Mouse (Mus musculus) heart, embryonic 14.5 days (tissue): Measurements from ENCODE around the gene Sec11a. TPM values are rescaled to one million over a fixed set of nuclear protein-coding genes. Genes with fewer than 3 reads are reported as not detected.
"Not testable (repeated sequence)": the region's sequence is repeated elsewhere in the genome, so short reads cannot be mapped to it uniquely, and the experiment has no call there.

ENCODE experiments used
- ATAC-seq: fragments of 200-750 bp; cut with Nextera tagmentation; 2 replicates; pipeline ENCODE4 v1.8.0; 2017; ENCODE audit warnings: low read depth, moderate TSS enrichment; ENCODE audit not compliant: insufficient number of reproducible peaks, insufficient read depth, low FRiP score
- H3K27ac ChIP-seq, 2 experiments: fragments of 200-500 bp in 1 of 2; fragments of 300-500 bp in 1 of 2; sonication (generic) in 1 of 2; replicated peaks in 1 of 2; 2 replicates each; pipeline ENCODE4 v1.5.1; 2012 to 2014; ENCODE audit warnings: low read depth in 2 of 2, low read length in 2 of 2, control low read depth in 1 of 2, mild to moderate bottlenecking in 1 of 2, mixed read lengths in 1 of 2; ENCODE audit not compliant: control insufficient read depth in 1 of 2, insufficient read depth in 1 of 2
- H3K27me3 ChIP-seq: fragments of 300-500 bp; sonication (generic); 2 replicates; pipeline ENCODE4 v1.6.1; 2014; ENCODE audit warnings: mild to moderate bottlenecking, low read length, control low read depth; ENCODE audit not compliant: control insufficient read depth, insufficient read depth
- H3K36me3 ChIP-seq: fragments of 300-500 bp; sonication (generic); 2 replicates; pipeline ENCODE4 v1.6.1; 2014; ENCODE audit warnings: mild to moderate bottlenecking, control low read depth, low read length, mixed read lengths; ENCODE audit not compliant: control insufficient read depth, insufficient read depth
- H3K4me1 ChIP-seq, 2 experiments: fragments of 200-500 bp in 1 of 2; fragments of 300-500 bp in 1 of 2; sonication (generic) in 1 of 2; 2 replicates each; pipeline ENCODE4 v1.6.1; 2012 to 2014; ENCODE audit warnings: low read length in 2 of 2, control low read depth in 1 of 2, mixed read lengths in 1 of 2; ENCODE audit not compliant: control insufficient read depth in 2 of 2, insufficient read depth in 2 of 2
- H3K4me2 ChIP-seq: fragments of 300-500 bp; sonication (generic); 2 replicates; pipeline ENCODE4 v1.6.1; 2014; ENCODE audit warnings: mild to moderate bottlenecking, low read length
- H3K4me3 ChIP-seq, 2 experiments: fragments of 200-500 bp in 1 of 2; fragments of 300-500 bp in 1 of 2; sonication (generic) in 1 of 2; 2 replicates each; pipeline ENCODE4 v1.5.1; 2012 to 2014; ENCODE audit warnings: low read length in 2 of 2, mild to moderate bottlenecking in 2 of 2, control low read depth in 1 of 2, low read depth in 1 of 2, moderate library complexity in 1 of 2; ENCODE audit not compliant: control insufficient read depth in 1 of 2, insufficient read depth in 1 of 2
- H3K9ac ChIP-seq: fragments of 300-500 bp; sonication (generic); 2 replicates; pipeline ENCODE4 v1.6.1; 2014; ENCODE audit warnings: mild to moderate bottlenecking, low read length
- H3K9me3 ChIP-seq: fragments of 300-500 bp; sonication (generic); 2 replicates; pipeline ENCODE4 v1.6.1; 2016; ENCODE audit warnings: low read length, control low read depth; ENCODE audit not compliant: control insufficient read depth
- WGBS: fragments of 180-500 bp; shearing (Covaris S2); extraction: QIAGEN DNeasy Blood & Tissue Kit; methylation state at CpG from one replicate; pipeline ENCODE4 v1.1.7; 2014; 5-methylcytosine and 5-hydroxymethylcytosine counted together
- polyA plus RNA-seq: library from polyadenylated mRNA; unstranded; fragments of >200 nt; fragmentation: Nextera tagmentation; extraction: Ambion mirVana; gene quantifications from 2 replicates; pipeline ENCODE4 v1.2.1, GENCODE M21; 2014

Gene Sec11a
- polyA plus RNA-seq, 1 experiment from 2014 or later: 138 TPM

GRCm38 (mm10) chr7:80972920-80973637 lies 25.5 kb upstream of the Sec11a start:
- H3K36me3 ChIP-seq, H3K4me3 ChIP-seq, H3K27ac ChIP-seq, H3K27me3 ChIP-seq, H3K4me2 ChIP-seq, H3K9me3 ChIP-seq, ATAC-seq, H3K4me1 ChIP-seq, H3K9ac ChIP-seq: not testable (repeated sequence)
- 70% methylated on average over 4 of the region's 4 CpGs for WGBS

- H3K9ac ChIP-seq: no peak overlapping the region
- WGBS: 92% methylated on average over 5 of the region's 5 CpGs
- H3K4me3 ChIP-seq: no peak overlapping the region
- no peaks in the 10 kb centered on the region for H3K4me1 ChIP-seq
- no peaks in the 10 kb centered on the region for H3K36me3 ChIP-seq
- no peak overlapping the region for H3K27ac ChIP-seq
- no peak for ATAC-seq
- no peak overlapping the region for H3K4me2 ChIP-seq
- H3K9me3 ChIP-seq: 0 out of 2 replicates have a peak, but pooled peaks cover 3% of the 10 kb centered on the region
- H3K27me3 ChIP-seq: no peaks in the 10 kb centered on the region
Observed at GRCm38 (mm10) chr7:80972082-80972481, 24.5 kb upstream of the Sec11a start.

- no peaks in the 10 kb centered on the region for H3K27me3 ChIP-seq
- no peak overlapping the region for H3K9ac ChIP-seq
- H3K4me1 ChIP-seq: no peaks in the 10 kb centered on the region
- H3K4me3 ChIP-seq: no peak overlapping the region
- 87% methylated on average over 2 of the region's 2 CpGs for WGBS
- 0 out of 2 replicates have a peak, but pooled peaks cover 7% of the 10 kb centered on the region for H3K9me3 ChIP-seq
- ATAC-seq: no peak
- H3K36me3 ChIP-seq: no peaks in the 10 kb centered on the region
- no peak overlapping the region for H3K27ac ChIP-seq
- no peak overlapping the region for H3K4me2 ChIP-seq
Observed at GRCm38 (mm10) chr7:80971419-80971818, 23.8 kb upstream of the Sec11a start.

DNA sequence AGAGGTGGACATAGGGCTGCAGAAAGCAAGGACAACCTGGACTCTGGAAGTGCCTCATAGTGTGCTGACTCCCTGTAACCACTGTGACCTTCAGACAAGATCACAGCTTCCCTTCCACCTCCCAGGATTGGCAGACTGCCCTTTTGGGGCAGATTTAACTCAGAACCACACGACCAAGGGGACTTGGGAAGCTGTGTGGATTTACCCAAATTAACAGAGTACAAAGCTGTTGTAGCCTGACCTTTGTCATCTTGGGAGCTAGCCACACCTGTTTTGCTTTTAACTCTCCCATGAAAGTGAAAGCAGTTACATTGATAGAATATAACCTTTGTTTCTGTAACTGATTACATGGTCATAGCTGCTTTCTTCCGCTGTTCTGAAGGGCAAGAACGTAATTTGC lies 23.3 kb upstream of the Sec11a start:
- WGBS: 65% methylated on average over 3 of the region's 3 CpGs

DNA sequence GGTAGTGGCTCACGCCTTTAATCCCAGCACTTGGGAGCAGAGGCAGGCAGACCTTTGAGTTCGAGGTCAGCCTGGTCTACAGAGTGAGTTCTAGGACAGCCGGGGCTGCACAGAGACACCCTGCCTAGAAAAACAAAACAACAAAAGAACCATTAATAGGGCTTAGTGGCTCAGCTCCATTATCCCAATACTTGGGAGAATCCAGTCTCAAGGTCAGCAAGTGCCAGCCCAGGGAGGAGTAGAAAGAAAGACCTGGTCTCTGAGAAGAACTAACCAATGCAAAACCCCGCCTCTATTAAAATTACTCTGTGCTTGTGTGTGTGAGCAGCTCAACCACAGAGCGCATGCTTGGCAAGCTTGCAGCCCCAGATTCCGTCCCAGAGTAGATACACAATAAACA lies 15.2 kb upstream of the Sec11a start:
- Histone ChIP-seq H3K4me2 (no peak overlapping the region), H3K27ac (no peak overlapping the region), H3K9ac (no peak overlapping the region), H3K4me3 (no peak overlapping the region), H3K9me3 (0 out of 2 replicates have a peak, but pooled peaks cover 5% of the 10 kb centered on the region), H3K27me3 (no peaks in the 10 kb centered on the region), H3K36me3 (no peaks in the 10 kb centered on the region), H3K4me1 (no peaks in the 10 kb centered on the region)
- ATAC-seq: no peak
- 77% methylated on average over 6 of the region's 6 CpGs for WGBS

More for the DNA sequence above, 23.3 kb upstream of the Sec11a start:
- no peak overlapping the region for H3K4me3 ChIP-seq
- H3K27me3 ChIP-seq: no peaks in the 10 kb centered on the region
- H3K36me3 ChIP-seq: no peaks in the 10 kb centered on the region
- H3K9ac ChIP-seq: no peak overlapping the region
- no peak for ATAC-seq
- no peak overlapping the region for H3K27ac ChIP-seq
- H3K4me1 ChIP-seq: no peaks in the 10 kb centered on the region
- no peak overlapping the region for H3K4me2 ChIP-seq
- 0 out of 2 replicates have a peak, but pooled peaks cover 7% of the 10 kb centered on the region for H3K9me3 ChIP-seq

GRCm38 (mm10) chr7:80959003-80959402 lies 11.4 kb upstream of the Sec11a start:
- no peak for ATAC-seq
- no peak overlapping the region for H3K4me2 ChIP-seq
- no peaks in the 10 kb centered on the region for H3K9me3 ChIP-seq
- WGBS: 47% methylated on average over 3 of the region's 3 CpGs
- H3K4me3 ChIP-seq: no peak overlapping the region
- no peaks in the 10 kb centered on the region for H3K27me3 ChIP-seq
- H3K27ac ChIP-seq: no peak overlapping the region
- no peaks in the 10 kb centered on the region for H3K36me3 ChIP-seq
- H3K9ac ChIP-seq: no peak overlapping the region
- no peaks in the 10 kb centered on the region for H3K4me1 ChIP-seq

DNA sequence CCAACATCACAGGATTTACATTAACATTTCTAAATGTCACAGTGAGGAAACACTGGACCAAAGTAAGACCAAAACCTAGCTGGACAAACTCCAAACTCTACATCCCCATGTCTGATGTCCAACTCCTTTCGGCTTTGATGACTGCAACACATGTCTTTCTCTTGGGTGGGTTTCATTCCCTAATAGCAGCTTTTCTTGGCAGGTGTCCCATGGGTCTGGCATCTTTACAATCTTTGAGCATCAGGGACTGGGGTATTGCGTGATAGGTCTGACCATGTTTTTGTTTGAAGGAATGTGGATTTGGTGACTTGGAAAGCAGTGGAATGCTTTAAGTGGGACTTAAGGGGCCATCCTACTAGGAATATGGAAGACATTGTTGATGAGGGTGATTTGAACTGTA lies 9.3 kb upstream of the Sec11a start:
- Histone ChIP-seq H3K27me3 (no peaks in the 10 kb centered on the region), H3K9ac (no peak overlapping the region), H3K27ac (no peak overlapping the region), H3K9me3 (no peaks in the 10 kb centered on the region), H3K36me3 (no peaks in the 10 kb centered on the region), H3K4me1 (no peaks in the 10 kb centered on the region), H3K4me2 (no peak overlapping the region), H3K4me3 (no peak overlapping the region)
- 74% methylated on average over 2 of the region's 2 CpGs for WGBS
- no peak for ATAC-seq

- no peak overlapping the region for H3K9ac ChIP-seq
- H3K9me3 ChIP-seq: no peaks in the 10 kb centered on the region
- H3K4me1 ChIP-seq: no peaks in the 10 kb centered on the region
- no peak overlapping the region for H3K4me3 ChIP-seq
- H3K27ac ChIP-seq: no peak overlapping the region
- H3K27me3 ChIP-seq: no peaks in the 10 kb centered on the region
- no peak for ATAC-seq
- H3K4me2 ChIP-seq: no peak overlapping the region
- 78% methylated on average over 2 of the region's 2 CpGs for WGBS
- H3K36me3 ChIP-seq: no peaks in the 10 kb centered on the region
Observed at GRCm38 (mm10) chr7:80954251-80954650, 6.7 kb upstream of the Sec11a start.
